Mouse (Mus musculus) liver, adult 10 weeks (tissue): ENCODE results near the gene Kcnj9. TPM values are rescaled to one million over a fixed set of nuclear protein-coding genes. Genes with fewer than 3 reads are reported as not detected.

ENCODE experiments used
- polyA plus RNA-seq: library from polyadenylated mRNA; stranded (reverse); fragments of 350-450 nt; fragmentation: Illumina TruSeq; extraction: RNeasy Lipid Tissue Mini Kit (QIAGEN cat#74804); gene quantifications from one replicate; pipeline ENCODE4 v1.2.3, GENCODE M21; 2014; ENCODE audit warnings: low read depth, low replicate concordance

Kcnj9 gene
- polyA plus RNA-seq, result not detected

DNA sequence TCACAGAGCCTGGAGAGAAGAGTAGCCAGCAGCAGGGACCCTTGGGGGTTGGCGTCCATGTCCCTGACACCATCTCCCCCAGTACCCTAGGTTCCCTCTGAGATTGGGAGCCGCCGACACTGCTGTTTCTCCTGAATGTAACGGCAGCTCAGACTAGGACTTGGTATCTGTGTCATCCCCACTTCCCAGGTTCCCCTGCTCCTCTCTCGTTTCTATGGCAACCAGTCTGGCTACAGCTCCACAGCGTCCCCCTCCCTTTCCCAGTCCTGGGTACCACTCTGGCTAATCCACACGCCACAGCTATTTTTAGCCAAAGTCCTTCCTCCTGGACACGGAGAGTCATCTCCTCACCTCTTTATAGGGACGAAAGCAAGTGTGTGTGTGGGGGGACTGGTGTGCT is at the start of gene Kcnj9:
Gene Kcnj9 (minus strand): TSS at position 188 of the 400 bp plus-strand sequence.

DNA sequence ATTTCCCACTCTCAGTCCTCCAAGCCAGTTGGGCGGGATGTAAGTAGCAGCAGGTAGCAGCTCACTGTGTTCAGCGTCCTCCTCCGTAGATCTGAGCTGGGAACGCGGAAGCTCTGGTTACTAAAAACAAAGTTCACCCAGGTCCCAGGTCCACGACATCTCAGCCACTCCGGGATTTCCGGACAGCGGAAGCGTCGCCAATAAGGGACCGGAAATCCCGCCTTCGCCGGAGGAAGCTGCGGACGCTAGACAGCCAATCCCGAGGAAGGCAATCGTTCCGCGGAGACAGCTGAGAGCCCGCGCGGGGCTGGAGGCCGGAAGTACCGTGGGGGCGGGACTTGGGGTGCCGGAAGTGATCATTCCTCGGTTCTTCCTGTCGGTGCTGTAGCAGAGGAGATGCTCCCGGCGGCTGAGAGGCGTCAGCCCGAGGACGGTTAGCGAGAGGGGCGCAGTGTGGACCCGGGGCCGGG is 47.1 kb upstream of the Kcnj9 start, which contains the start of gene Pigm:
Gene Pigm (plus strand): TSS at position 349 of the 470 bp plus-strand sequence.

GRCm38 (mm10) chr1:172340729-172341321 is 11.7 kb upstream of the Kcnj9 start, which contains the start of gene Kcnj10:
Gene Kcnj10 (plus strand): TSS chr1:172341210.

GRCm38 (mm10) chr1:172297611-172298537 is 31.2 kb downstream of the Kcnj9 start, which contains the start of gene Atp1a2:
Gene Atp1a2 (minus strand): TSS chr1:172298064.

Other genes with a start within 250 kb of the Kcnj9 start
- gene Copa, start 246.8 kb downstream of the Kcnj9 start, polyA plus RNA-seq, result 106 TPM
- 12.3 TPM for gene Ncstn, start 246.5 kb downstream of the Kcnj9 start, polyA plus RNA-seq
- 73.3 TPM for gene Pex19, start 202.6 kb downstream of the Kcnj9 start, polyA plus RNA-seq
- gene Dcaf8, start 181.2 kb downstream of the Kcnj9 start, polyA plus RNA-seq, result 55.5 TPM
- gene Pea15a, start 122.5 kb downstream of the Kcnj9 start, polyA plus RNA-seq, result 15.9 TPM
- gene Casq1, start 109.5 kb downstream of the Kcnj9 start, polyA plus RNA-seq, result not detected
- not detected for gene Atp1a4, start 70.9 kb downstream of the Kcnj9 start, polyA plus RNA-seq
- gene Igsf8, start 67.7 kb downstream of the Kcnj9 start, polyA plus RNA-seq, result 0.48 TPM
- 0.19 TPM for gene Atp1a2, start 31.3 kb downstream of the Kcnj9 start, polyA plus RNA-seq
- 1.0 TPM for gene Kcnj10, start 11.9 kb upstream of the Kcnj9 start, polyA plus RNA-seq
- gene Pigm, start 47.2 kb upstream of the Kcnj9 start, polyA plus RNA-seq, result 7.2 TPM
- gene Slamf9, start 146.0 kb upstream of the Kcnj9 start, polyA plus RNA-seq, result not detected
- gene Igsf9, start 152.5 kb upstream of the Kcnj9 start, polyA plus RNA-seq, result not detected
- gene Tagln2, start 170.7 kb upstream of the Kcnj9 start, polyA plus RNA-seq, result 4.8 TPM
- gene Cfap45, start 191.5 kb upstream of the Kcnj9 start, polyA plus RNA-seq, result not detected
- not detected for gene Vsig8, start 226.6 kb upstream of the Kcnj9 start, polyA plus RNA-seq